Mouse (Mus musculus): ENCODE measurements around the gene Chrd.

- TF ChIP-seq CTCF (IDR thresholded peaks at IDR 0.05; ENCODE audit: borderline replicate concordance, control insufficient read depth, extremely low read depth, insufficient read depth, low read length, poor library complexity) (no peak), POLR2A (IDR thresholded peaks at IDR 0.05; ENCODE audit: control insufficient read depth, extremely low read depth, insufficient read depth, low read length, poor library complexity) (no peak)
These were observed 32.9 kb upstream of the Chrd start for GRCm38 (mm10) chr16:20700036-20700435.
